Mouse (Mus musculus) left cerebral cortex, adult 18-20 months (tissue): ENCODE measurements around the gene H2-Eb1. TPM values are rescaled to one million over a fixed set of nuclear protein-coding genes. Genes with fewer than 3 reads are reported as not detected.

Experiments
- DNase-seq, 2 experiments: peaks; one replicate each; pipeline ENCODE4 v3.0.0; 2021 to 2022; ENCODE audit warnings: low spot score in 2 of 2, mixed read lengths in 1 of 2
- total RNA-seq, 2 experiments: library from RNA; stranded (reverse); gene quantifications; 2 replicates each; pipeline ENCODE4 v1.2.3; 2021

The H2-Eb1 gene
- total RNA-seq, 2 experiments from 2014 or later, result 4.0 to 6.0 TPM

DNA sequence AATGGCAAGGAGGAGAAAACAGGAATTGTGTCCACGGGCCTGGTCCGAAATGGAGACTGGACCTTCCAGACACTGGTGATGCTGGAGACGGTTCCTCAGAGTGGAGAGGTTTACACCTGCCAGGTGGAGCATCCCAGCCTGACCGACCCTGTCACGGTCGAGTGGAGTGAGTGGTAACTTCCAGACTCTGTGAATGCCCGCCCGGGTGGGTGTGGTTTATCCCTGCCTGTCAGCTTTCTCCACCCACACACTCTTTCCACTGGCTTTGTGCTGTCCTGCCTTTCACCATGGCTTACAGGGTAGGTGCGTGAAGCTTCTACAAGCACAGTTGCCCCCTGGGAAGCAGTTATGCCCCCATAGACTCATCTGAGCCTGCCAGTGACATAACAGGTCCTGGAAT is 8.6 kb downstream of the H2-Eb1 start:
- DNase-seq, result no peak

DNA sequence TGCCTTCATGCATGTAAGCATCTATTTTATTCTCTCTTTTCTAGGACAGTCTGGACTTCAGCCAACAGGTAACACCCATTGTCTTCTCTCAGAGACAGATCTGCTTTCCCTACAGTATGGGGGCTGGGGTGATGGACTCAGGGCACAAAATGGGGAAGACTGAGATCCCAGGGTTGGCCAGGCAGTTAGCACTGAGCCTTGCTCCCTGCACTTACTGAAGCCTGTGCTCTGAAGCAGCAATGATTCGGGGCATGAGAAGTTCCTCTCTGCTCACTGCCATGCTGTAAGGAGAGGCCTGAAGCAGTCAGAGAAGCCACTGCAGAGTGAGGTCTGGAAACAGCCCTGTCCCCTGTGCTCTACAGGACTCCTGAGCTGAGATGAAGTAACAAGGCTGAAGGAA is 9.8 kb downstream of the H2-Eb1 start:
- no peak for DNase-seq

DNA sequence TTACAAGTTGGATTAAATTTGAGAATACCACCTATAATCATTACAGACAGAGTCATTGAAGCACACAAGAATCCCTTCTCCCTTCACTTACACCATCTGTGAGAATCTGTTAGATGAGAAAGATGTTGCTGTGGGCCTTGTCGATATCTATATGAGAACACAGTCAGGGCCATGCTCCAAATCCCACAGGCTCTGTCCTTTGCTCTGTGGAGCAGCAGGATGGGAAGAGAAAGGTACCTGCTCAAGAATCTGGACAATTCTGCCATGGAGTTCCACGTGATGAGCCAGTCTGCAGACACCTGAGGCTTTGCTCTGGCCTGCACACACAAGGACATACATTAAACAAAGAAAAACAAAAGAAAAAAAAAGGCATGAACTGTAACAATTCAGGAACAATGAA is 11.0 kb downstream of the H2-Eb1 start:
- DNase-seq, result no peak

DNA sequence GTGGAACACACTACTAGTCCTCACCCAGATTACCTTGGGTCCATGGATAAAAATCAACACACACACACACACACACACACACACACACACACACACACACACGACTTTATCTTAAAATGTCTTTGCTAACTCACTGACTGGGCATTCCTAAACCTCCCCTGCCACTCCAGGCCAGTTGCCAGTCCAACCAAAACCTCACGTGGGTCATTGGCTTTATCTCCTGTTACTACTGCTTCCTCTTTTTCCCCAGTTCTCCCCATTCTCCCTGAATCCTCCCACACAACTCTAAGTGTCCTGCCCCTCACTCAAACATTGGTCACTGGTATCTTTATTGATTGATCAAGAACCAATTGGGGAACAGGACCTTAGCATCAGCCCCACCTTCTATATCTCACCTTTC is 11.6 kb downstream of the H2-Eb1 start:
- DNase-seq, result no peak

DNA sequence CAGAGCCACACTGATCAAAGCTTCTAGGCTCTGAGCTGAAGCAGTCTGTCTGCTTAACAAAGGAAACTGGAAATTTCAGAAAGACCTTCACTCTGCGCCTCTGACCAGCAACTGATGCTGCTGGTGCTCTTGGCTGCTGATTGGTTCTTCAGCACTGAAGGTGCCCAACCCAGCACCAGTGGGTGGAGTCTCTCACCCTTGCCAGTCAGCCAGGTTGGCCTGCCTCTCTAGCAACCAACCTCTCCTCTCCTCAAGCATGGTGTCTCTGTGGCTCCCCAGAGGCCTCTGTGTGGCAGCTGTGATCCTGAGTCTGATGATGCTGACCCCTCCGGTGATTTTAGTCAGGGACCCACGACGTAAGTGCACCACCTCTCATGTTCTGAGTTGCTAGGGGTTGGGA is 19.8 kb downstream of the H2-Eb1 start, which contains the start of gene H2-Eb2:
Gene H2-Eb2, plus strand, starts transcription at position 230 of the 400 bp plus-strand sequence.
- DNase-seq, result no peak

GRCm38 (mm10) chr17:34326373-34326772 is 20.7 kb downstream of the H2-Eb1 start:
- DNase-seq, result no peak

GRCm38 (mm10) chr17:34329807-34330206 is 24.1 kb downstream of the H2-Eb1 start:
- DNase-seq, result no peak

DNA sequence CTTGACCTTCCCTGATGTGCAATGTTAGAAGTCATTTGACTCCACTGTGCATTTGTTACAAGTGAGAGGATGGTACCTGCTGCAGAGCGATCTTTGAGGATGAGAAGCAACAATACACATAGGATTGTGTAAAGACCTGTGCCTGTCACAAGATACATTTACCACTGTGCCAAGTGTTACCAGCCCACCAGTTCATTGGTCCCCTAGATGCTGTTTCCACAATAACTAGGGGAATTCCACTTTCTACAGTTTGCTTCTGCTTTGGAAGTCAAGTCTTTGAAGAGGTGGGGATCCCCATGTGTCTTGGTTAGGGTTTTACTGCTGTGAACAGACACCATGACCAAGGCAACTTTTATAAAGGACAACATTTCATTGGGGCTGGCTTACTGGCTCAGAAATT is 25.5 kb downstream of the H2-Eb1 start:
- DNase-seq, result no peak

GRCm38 (mm10) chr17:34340619-34341402 is 35.1 kb downstream of the H2-Eb1 start:
- no peak for DNase-seq

- DNase-seq, result no peak
Measured at GRCm38 (mm10) chr17:34344882-34345281, 39.2 kb downstream of the H2-Eb1 start.

DNA sequence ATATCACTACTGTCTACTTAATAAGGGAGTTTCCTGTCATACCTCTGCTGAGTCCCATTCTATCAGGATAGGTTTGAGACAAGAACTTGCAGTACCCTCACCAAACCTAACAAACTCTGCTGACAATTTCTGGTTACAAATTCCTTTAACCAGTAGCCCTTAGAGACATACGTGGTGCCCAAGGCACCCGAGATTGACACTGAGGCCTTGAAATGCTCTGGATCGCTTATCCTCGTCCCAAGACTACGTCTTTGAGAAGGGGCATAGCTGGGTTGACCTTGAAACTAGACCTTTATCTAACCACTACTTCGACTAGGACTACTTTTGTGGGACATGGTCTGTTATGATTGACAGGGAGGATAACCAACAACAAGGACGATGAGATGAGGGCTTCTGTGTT is 39.8 kb downstream of the H2-Eb1 start:
- no peak for DNase-seq

- no peak for DNase-seq
Measured at GRCm38 (mm10) chr17:34346041-34346440, 40.4 kb downstream of the H2-Eb1 start.

DNA sequence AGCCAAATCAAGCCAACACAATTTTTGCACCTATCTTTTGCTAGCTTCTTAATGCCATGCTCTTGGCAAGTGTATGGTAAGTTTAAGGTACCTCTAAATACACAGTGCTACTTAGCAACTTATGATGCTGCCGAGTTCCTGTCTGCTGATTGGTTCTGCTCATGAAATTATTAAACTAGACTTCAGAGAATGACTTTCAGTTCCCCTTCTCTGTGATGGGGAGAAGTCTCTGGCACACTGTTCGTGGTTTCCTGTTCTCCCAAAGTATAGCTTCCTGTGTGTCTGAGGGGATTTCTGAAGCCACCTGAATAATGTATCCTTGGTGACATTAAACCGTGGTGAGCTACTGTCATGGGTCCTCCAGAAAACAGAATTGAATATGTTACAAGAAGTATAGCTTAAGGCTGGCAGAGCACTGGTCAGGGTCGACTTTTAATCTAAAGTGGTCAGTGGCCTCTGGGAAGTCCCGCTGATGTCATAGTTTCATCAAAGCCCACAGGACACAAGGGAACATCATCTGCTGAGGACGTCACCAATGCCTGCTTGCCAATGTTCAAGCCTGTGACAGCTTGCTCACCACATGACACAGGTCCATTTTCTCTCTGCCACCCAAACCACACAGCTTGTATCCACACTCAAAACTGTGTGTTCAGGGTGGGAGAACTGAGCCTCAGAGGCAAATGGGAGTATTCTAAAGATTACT is 42.1 kb downstream of the H2-Eb1 start:
- DNase-seq, result peak; percentile 23 to 43

DNA sequence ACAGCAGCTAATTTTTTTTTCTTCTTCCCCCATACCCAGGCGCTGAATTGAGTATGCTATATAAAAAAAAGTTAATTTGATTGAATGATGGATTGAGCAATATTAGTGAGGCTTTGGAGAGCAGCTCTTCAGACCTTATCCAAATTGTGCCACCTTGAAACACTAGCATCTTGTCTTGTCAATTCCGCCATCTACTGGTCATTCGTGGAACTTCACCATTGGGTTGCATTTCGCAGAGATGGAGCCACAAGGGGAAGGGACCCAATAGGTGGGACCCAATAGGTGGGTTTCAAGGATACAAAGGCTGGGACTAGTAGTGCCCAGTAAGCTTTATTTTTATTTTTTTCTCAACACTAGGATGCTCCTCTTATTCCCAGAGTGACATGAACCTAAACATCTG is 43.8 kb downstream of the H2-Eb1 start:
- peak; percentile 70 to 87 for DNase-seq

DNA sequence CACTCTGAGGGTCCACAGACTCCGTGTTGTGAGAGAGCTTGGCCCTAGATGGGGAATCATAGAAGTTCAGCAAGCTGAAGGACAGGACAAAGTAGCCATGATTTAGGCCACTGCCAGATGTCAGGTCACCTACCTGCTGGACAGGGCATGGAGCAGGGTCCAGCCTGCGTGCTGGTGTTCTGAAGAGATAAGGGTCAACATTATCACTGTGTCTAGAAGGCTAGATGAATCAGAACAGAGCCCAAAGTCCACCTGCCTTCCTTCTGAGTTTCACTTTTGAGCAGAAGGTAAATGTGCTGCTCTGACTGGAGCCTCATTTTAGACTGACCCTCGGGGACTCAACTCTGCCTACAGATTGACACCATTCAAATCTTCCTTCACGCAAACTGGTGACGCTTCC is 48.9 kb downstream of the H2-Eb1 start, which contains the start of gene Btnl2:
Gene Btnl2, plus strand, starts transcription at position 284 of the 400 bp plus-strand sequence.
- DNase-seq, result no peak

DNA sequence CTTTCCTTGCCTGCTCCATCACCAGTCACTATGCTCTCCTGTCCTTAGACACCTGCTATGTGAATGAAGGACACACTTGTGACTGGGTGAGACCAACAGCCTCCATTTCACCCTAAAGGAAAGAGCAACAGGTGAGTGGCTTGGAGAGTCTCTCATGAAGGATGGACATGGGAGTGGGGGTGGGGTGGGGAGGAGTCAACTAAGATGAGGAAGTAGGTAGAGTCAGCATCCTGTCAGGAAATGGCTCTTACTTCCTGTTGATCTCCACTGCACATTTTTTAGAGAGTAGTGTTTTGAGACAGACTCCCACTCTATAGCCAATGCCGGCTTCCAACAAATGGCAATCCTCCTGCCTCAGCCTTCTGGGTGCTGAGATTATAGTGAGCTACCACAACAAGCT is 49.3 kb downstream of the H2-Eb1 start:
- DNase-seq, result no peak

DNA sequence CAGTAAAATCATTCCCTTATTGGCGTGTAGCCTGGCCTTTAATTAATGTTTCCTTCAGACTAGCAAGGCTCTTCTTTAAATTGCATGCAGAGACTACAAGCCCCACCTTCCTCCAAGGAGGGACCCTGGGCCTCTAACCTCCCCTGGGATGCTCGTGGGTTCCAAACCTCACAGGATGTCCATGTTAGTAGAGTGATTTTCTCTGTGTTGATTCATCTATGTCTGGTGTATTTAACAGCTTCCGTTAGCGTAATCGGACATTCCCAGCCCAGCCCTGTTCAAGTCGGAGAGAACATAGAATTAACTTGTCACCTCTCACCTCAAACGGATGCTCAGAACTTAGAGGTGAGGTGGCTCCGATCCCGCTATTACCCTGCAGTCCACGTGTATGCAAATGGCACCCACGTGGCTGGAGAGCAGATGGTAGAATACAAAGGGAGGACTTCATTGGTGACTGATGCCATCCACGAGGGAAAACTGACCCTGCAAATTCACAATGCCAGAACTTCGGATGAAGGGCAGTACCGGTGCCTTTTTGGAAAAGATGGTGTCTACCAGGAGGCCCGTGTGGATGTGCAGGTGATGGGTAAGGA is 57.4 kb downstream of the H2-Eb1 start:
- no peak for DNase-seq

DNA sequence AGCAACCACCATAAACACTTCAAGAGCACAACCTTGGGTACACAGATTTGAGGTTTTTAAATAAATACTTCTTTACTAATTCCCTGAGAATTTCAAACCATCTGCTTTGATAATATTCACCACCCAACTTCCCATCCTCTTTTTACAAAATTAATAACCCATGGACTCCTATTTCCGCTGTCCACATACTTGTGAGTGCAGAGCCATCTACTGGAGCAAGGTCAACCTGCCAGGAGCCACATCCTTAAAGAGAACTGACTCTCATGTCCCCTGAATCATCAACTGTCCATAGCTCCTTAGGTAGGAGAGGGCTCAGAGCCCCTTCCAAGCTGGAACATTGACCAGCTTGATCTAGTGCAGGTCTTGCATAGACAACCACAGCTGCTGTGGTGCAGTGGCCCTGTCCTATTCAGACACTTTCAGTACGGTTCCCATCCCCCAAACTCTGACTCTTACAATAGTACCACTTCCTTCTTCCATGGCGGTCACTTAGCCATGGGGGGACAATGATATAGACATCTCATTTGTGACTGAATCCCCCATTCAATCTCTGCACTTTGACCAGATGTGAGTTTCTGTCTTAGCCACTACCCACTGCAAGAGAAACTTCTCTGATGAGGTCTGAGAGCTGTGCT is 58.1 kb downstream of the H2-Eb1 start:
- no peak for DNase-seq

DNA sequence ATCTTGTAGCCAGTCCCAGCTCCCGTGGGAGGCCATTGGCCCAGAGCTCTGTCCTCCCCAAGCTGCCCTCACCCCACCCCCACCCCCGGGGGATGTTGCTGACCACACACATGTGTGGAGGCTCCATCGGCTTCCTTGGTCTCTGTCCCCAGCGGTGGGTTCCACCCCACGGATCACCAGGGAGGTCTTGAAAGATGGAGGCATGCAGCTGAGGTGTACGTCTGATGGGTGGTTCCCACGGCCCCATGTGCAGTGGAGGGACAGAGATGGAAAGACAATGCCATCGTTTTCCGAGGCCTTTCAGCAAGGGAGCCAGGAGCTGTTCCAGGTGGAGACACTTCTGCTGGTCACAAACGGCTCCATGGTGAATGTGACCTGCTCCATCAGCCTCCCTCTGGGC is 59.4 kb downstream of the H2-Eb1 start:
- no peak for DNase-seq
